Mouse (Mus musculus): Measurements from ENCODE around the gene Vwa8.

DNA sequence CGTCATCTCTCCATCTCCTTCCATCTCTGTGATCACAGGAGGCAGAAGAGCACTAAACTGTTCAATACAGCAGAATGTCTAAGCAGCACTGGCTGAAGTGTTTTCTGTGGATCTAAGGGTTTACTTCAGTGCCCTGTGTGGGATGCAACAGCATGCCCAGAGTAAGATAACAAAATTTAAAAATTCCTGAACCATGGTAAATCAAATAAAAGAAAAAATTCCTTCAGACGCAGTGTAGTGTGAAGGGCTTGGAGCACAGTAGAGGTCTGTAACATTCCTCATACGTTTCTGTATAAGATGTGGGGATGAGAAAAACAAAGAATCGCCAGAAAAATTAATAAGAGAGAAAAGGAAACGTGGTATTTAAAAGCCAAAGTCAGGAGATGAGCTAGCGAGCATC, 44.9 kb upstream of the Vwa8 start:
- TF ChIP-seq CTCF (IDR thresholded peaks at IDR 0.05; ENCODE audit: borderline replicate concordance, extremely low read depth, insufficient read depth, insufficient read length) (no peak), POLR2A (IDR thresholded peaks at IDR 0.05; ENCODE audit: borderline replicate concordance, extremely low read depth, insufficient read depth, insufficient read length, poor library complexity, severe bottlenecking) (no peak)

Measured in brain, embryonic 14.5 days (tissue).